Mouse (Mus musculus): ENCODE measurements around the gene H2-M10.6. TPM values are rescaled to one million over a fixed set of nuclear protein-coding genes. Genes with fewer than 3 reads are reported as not detected.

H2-M10.6 gene
- total RNA-seq (2023) = not detected

DNA sequence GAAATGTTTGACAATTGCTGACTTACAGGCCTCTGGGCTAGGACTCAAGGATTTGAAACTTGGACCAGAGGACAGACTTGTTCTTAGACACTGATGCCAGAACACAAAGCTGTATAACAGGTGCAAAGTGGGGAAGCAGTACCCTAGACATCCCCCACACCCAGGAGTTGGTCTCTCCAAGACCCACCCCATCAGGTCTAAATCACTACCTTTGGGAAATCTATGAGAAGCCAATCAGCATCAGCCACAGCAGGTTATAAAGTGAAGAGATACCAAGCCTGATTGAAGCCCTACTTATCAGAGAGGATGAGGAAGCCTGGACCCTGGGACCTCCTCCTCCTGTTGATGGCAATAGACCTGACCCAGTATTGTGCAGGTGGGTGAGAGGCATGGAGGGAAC, at the start of gene H2-M10.6:
Gene H2-M10.6 (plus strand): TSS at position 301 of the 400 bp plus-strand sequence.

DNA sequence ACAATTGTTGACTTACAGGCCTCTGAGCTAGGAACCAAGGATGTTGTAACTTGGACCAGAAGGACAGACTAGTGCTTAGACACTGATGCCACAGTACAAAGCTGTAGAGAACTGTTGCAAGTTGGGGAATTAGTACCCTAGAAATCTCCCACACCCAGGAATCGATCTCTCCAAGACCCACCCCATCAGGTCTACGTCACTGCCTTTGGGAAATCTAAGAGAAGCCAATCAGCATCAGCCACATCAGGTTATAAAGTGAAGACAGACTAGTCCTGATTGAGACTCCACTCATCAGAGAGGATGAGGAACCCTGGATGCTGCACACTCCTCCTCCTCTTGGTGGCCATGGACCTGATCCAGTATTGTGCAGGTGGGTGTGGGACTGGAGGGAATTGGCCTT, 39.4 kb upstream of the H2-M10.6 start, which contains the start of gene H2-M10.5:
Gene H2-M10.5 (plus strand): TSS at position 301 of the 400 bp plus-strand sequence.

DNA sequence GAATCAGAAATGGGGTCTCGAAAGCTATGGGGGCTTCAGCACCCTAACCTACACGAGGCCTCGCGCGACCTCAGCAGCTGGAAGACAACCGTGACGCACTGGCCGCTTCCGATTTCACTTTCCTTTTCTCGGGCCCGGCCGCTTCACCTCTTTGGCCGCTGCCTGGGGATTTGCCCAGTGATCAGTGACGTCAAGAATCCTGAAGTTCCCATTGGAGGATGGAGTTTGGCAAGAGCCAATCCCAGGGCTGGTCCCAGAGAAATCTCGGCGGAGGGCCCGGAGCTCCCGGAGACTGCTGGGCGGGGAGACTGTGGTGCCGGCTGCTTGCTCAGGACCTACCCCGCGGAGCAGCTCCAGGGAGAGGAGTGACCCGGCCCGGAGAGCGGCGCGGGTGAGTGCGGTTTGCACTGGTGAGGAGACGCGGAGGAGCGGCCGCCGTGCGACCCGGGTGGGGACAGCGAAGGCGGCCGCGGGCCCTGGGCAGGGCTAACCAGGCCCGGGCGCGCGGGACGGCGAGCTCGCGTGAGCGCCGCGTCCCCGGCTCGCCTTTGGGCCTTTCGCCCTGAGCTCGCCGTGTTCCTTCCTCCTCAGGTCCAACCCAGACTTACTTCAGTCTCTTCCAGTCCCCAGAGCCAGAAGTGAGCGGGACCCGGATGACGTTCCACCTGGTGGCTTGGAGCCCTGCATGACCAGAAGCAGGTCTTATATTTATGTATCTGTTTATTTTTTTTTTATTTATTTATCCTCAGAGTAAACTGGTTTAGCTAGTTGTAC, 25.1 kb downstream of the H2-M10.6 start, which contains the start of gene Trim26:
Gene Trim26 (plus strand): TSS at position 261 of the 774 bp plus-strand sequence.

Other genes starting within 250 kb of the H2-M10.6 start
- gene H2-M9, start 169.5 kb upstream of the H2-M10.6 start, total RNA-seq (2023) = not detected
- not detected for gene H2-M1, start 140.0 kb upstream of the H2-M10.6 start, total RNA-seq (2023)
- gene H2-M10.5, start 39.3 kb upstream of the H2-M10.6 start, total RNA-seq (2023) = not detected
- gene Trim26, start 25.0 kb downstream of the H2-M10.6 start, total RNA-seq (2023) = 112 TPM
- gene Trim15, start 55.0 kb downstream of the H2-M10.6 start, total RNA-seq (2023) = not detected
- gene Trim10, start 57.4 kb downstream of the H2-M10.6 start, total RNA-seq (2023) = 0.27 TPM
- gene Trim40, start 78.0 kb downstream of the H2-M10.6 start, total RNA-seq (2023) = not detected
- gene Trim31, start 85.9 kb downstream of the H2-M10.6 start, total RNA-seq (2023) = not detected
- 1.2 TPM for gene Rnf39, start 130.7 kb downstream of the H2-M10.6 start, total RNA-seq (2023)
- 47.8 TPM for gene Ppp1r11, start 139.6 kb downstream of the H2-M10.6 start, total RNA-seq (2023)
- 52.5 TPM for gene Znrd1, start 146.4 kb downstream of the H2-M10.6 start, total RNA-seq (2023)
- 1.4 TPM for gene Znrd1as, start 146.4 kb downstream of the H2-M10.6 start, total RNA-seq (2023)
- not detected for gene 2410137M14Rik, start 169.1 kb downstream of the H2-M10.6 start, total RNA-seq (2023)
- not detected for gene H2-M5, start 177.4 kb downstream of the H2-M10.6 start, total RNA-seq (2023)
- gene Zfp57, start 189.0 kb downstream of the H2-M10.6 start, total RNA-seq (2023) = not detected
- gene Mog, start 211.2 kb downstream of the H2-M10.6 start, total RNA-seq (2023) = not detected
- 116 TPM for gene Gabbr1, start 233.8 kb downstream of the H2-M10.6 start, total RNA-seq (2023)

Measured in CD4-positive naive resting alpha-beta T cell, adult 57 days (primary cell).